Mouse (Mus musculus): ENCODE results near the gene Col26a1. TPM values are rescaled to one million over a fixed set of nuclear protein-coding genes. Genes with fewer than 3 reads are reported as not detected.
A peak's percentile ranks its signal among the peaks of the same experiment; 100 is the strongest.

Col26a1 gene
- total RNA-seq (2021): 1 to 10 TPM; 2.3 to 4.1 TPM
- long read RNA-seq, experiment 1, partial matches to known transcripts: 0 of 1 reads
- long read RNA-seq, experiment 1, other reads (novel, unspliced or antisense): 1 of 1 reads
- long read RNA-seq, experiment 2, partial matches to known transcripts: 0 of 1 reads
- long read RNA-seq, experiment 2, other reads (novel, unspliced or antisense): 1 of 1 reads

- peak in 1 of 2 experiments; percentile 30 for DNase-seq
- intact Hi-C loops (cut with DNase I): loop anchor here (10.0 kb wide), 1 partner anchor 458 kb away; no protein-coding TSS in a partner anchor
These were observed at the start of gene Col26a1 for GRCm38 (mm10) chr5:136882788-136883439. Gene Col26a1 (minus strand): TSS chr5:136883209.

GRCm38 (mm10) chr5:136931896-136932295 is 48.9 kb upstream of the Col26a1 start:
- DNase-seq: no peak
- intact Hi-C loops (cut with DNase I): loop anchor here (2.0 kb wide), 1 partner anchor 37 kb away; no protein-coding TSS in a partner anchor

GRCm38 (mm10) chr5:136929073-136929472 is 46.1 kb upstream of the Col26a1 start:
- DNase-seq: peak; percentile 59 to 69
- intact Hi-C loops (cut with DNase I): loop anchor here (10.0 kb wide), 1 partner anchor 176 kb away; no protein-coding TSS in a partner anchor

- no peak for DNase-seq
- intact Hi-C loops (cut with DNase I): loop anchor here (10.0 kb wide), 1 partner anchor 181 kb away; no protein-coding TSS in a partner anchor
These were observed 40.9 kb upstream of the Col26a1 start for GRCm38 (mm10) chr5:136923751-136924478.

- intact Hi-C loops (cut with DNase I): loop anchor here (10.0 kb wide), 1 partner anchor 182 kb away; no protein-coding TSS in a partner anchor
- no peak for DNase-seq
These were observed 39.8 kb upstream of the Col26a1 start for GRCm38 (mm10) chr5:136922830-136923229.

GRCm38 (mm10) chr5:136919546-136920301 is 36.7 kb upstream of the Col26a1 start:
- DNase-seq: no peak
- intact Hi-C loops (cut with DNase I): loop anchor here (10.0 kb wide), 1 partner anchor 185 kb away; no protein-coding TSS in a partner anchor

- DNase-seq: peak; percentile 30 to 73
- intact Hi-C loops (cut with DNase I): no loop called here
These were observed 35.9 kb upstream of the Col26a1 start for GRCm38 (mm10) chr5:136918655-136919472.

- intact Hi-C loops (cut with DNase I): no loop called here
These were observed 34.7 kb upstream of the Col26a1 start for GRCm38 (mm10) chr5:136917613-136918242.

GRCm38 (mm10) chr5:136914183-136914582 is 31.2 kb upstream of the Col26a1 start:
- intact Hi-C loops (cut with DNase I): no loop called here
- DNase-seq: no peak

More at GRCm38 (mm10) chr5:136917613-136918242, 34.7 kb upstream of the Col26a1 start:
- DNase-seq: no peak

GRCm38 (mm10) chr5:136907991-136908857 is 25.2 kb upstream of the Col26a1 start, which contains the start of gene Ift22:
Gene Ift22 (plus strand): TSS chr5:136908150.
- DNase-seq: peak; percentile 83 to 88
- intact Hi-C loops (cut with DNase I): no loop called here

GRCm38 (mm10) chr5:136907587-136907986 is 24.6 kb upstream of the Col26a1 start:
- intact Hi-C loops (cut with DNase I): no loop called here
- no peak for DNase-seq

- intact Hi-C loops (cut with DNase I): no loop called here
- DNase-seq: no peak
These were observed 22.6 kb upstream of the Col26a1 start for GRCm38 (mm10) chr5:136905630-136906029.

GRCm38 (mm10) chr5:136904621-136905020 is 21.6 kb upstream of the Col26a1 start:
- intact Hi-C loops (cut with DNase I): no loop called here
- no peak for DNase-seq

- intact Hi-C loops (cut with DNase I): no loop called here
These were observed 12.5 kb upstream of the Col26a1 start for GRCm38 (mm10) chr5:136895529-136895963.

GRCm38 (mm10) chr5:136894840-136895528 is 12.0 kb upstream of the Col26a1 start:
- intact Hi-C loops (cut with DNase I): no loop called here

More at GRCm38 (mm10) chr5:136895529-136895963, 12.5 kb upstream of the Col26a1 start:
- DNase-seq: no peak

GRCm38 (mm10) chr5:136888539-136889355 is 5.7 kb upstream of the Col26a1 start:
- DNase-seq: no peak
- intact Hi-C loops (cut with DNase I): loop anchor here (10.0 kb wide), 1 partner anchor 464 kb away; no protein-coding TSS in a partner anchor

More at GRCm38 (mm10) chr5:136894840-136895528, 12.0 kb upstream of the Col26a1 start:
- no peak for DNase-seq
